ENCODE assay signal across 4 mouse cellular contexts in the genomic region with DNA sequence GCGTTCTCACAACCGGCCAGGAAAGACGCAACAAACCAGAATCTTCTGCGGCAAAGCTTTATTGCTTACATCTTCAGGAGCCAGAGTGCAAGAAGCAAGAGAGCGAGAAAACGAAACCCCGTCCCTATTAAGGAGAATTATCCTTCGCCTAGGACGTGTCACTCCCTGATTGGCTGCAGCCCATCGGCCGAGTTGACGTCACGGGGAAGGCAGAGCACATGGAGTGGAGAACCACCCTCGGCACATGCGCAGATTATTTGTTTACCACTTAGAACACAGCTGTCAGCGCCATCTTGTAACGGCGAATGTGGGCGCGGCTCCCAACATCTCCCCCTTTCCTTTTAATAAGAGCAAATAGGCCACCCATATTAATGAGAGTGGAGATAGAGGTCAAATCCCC. TPM values are rescaled to one million over a fixed set of nuclear protein-coding genes. Genes with fewer than 3 reads are reported as not detected.
"Had no signal": no experiment of that assay in that cellular context is flagged by ENCODE, and none has a peak within 500 bp of the region (broad histone marks: within the 10 kb centered on the region; RNA-seq: fewer than 3 reads in every experiment).

A gene (minus strand): TSS at position 101 of the 400 bp plus-strand sequence.

RNA-seq across cellular contexts. Expression of the gene that starts here (rescaled TPM):
- total RNA-seq: gastrocnemius, adult 2 months; gastrocnemius, postnatal 25 days; granulocyte monocyte progenitor cell, adult 5-6 weeks had no signal
- polyA plus RNA-seq: inflammation-experienced regulatory T-cells, adult 6 months had no signal
